Mouse (Mus musculus) megakaryocyte, embryonic 14.5 days (primary cell): ENCODE data around the gene Dapl1.

ENCODE experiments used
- FLI1 ChIP-seq: IDR thresholded peaks from 2 replicates; pipeline ENCODE4 v1.6.1; 2012; ENCODE audit warnings: low read length, inconsistent platforms, mixed read lengths
- GATA1 ChIP-seq: IDR thresholded peaks from 3 replicates; pipeline ENCODE4 v1.6.1; 2012; ENCODE audit warnings: mixed read lengths, low read length, inconsistent platforms, borderline replicate concordance

GRCm38 (mm10) chr2:59541121-59541887 is 56.9 kb downstream of the Dapl1 start:
- TF ChIP-seq GATA1 (no peak), FLI1 (no peak)
